Comparison of ENCODE assay signal across 25 mouse cellular contexts in genomic region chr2:118209712-118210111, GRCm38 (mm10). TPM values are rescaled to one million over a fixed set of nuclear protein-coding genes. Genes with fewer than 3 reads are reported as not detected.
A peak's percentile ranks its signal among the peaks of the same experiment; 100 is the strongest.
DNase-seq lines count a peak whose midpoint lies in the region; ATAC-seq and TF ChIP-seq lines count a peak whose summit lies in the region.
"Had no signal": no experiment of that assay in that cellular context is flagged by ENCODE, and none has a peak within 500 bp of the region (broad histone marks: within the 10 kb centered on the region; RNA-seq: fewer than 3 reads in every experiment).

No protein-coding gene starts in this region.

- H3K4me2 ChIP-seq in lung, embryonic 14.5 days, result no peak overlapping the region
- no peak overlapping the region for H3K4me2 ChIP-seq in lung, embryonic 16.5 days (ENCODE audit: low read depth, low read length)
- H3K4me2 ChIP-seq in lung, postnatal 0 days (replicated peaks; ENCODE audit: low read depth, low read length), result no peak overlapping the region
- H3K4me2 ChIP-seq: embryonic facial prominence, embryonic 13.5 days; forebrain, embryonic 13.5 days; heart, embryonic 13.5 days; hindbrain, embryonic 12.5 days; hindbrain, embryonic 15.5 days had no signal

- no peaks in the 10 kb centered on the region for H3K4me1 ChIP-seq in lung, embryonic 14.5 days (ENCODE audit: insufficient read depth)
- H3K4me1 ChIP-seq in lung, embryonic 16.5 days (replicated peaks; ENCODE audit: control insufficient read depth, insufficient read depth, low read length), result no peaks in the 10 kb centered on the region
- H3K4me1 ChIP-seq in lung, postnatal 0 days (ENCODE audit: insufficient read depth, low read depth, low read length), result no peaks in the 10 kb centered on the region
- H3K4me1 ChIP-seq: heart, embryonic 13.5 days had no signal

- H3K36me3 ChIP-seq in lung, embryonic 14.5 days (ENCODE audit: insufficient read depth), result no peaks in the 10 kb centered on the region
- H3K36me3 ChIP-seq in lung, embryonic 16.5 days (ENCODE audit: control insufficient read depth, insufficient read depth, low read length), result no peaks in the 10 kb centered on the region
- no peaks in the 10 kb centered on the region for H3K36me3 ChIP-seq in lung, postnatal 0 days (ENCODE audit: insufficient read depth, low read length)
- H3K36me3 ChIP-seq: embryonic facial prominence, embryonic 10.5 days; embryonic facial prominence, embryonic 13.5 days; heart, embryonic 13.5 days; hindbrain, embryonic 12.5 days; hindbrain, embryonic 15.5 days had no signal

- TF ChIP-seq EP300 in lung, postnatal 0 days (IDR thresholded peaks at IDR 0.05), result no peak

- no peak overlapping the region for H3K9ac ChIP-seq in lung, embryonic 14.5 days
- no peak overlapping the region for H3K9ac ChIP-seq in lung, embryonic 16.5 days (ENCODE audit: low read length)
- H3K9ac ChIP-seq in lung, postnatal 0 days (replicated peaks; ENCODE audit: low read depth), result no peak overlapping the region
- H3K9ac ChIP-seq: embryonic facial prominence, embryonic 13.5 days; forebrain, embryonic 13.5 days; heart, embryonic 13.5 days; hindbrain, embryonic 12.5 days; hindbrain, embryonic 15.5 days had no signal

- no peaks in the 10 kb centered on the region for H3K9me3 ChIP-seq in lung, embryonic 14.5 days (ENCODE audit: low read depth, low read length)
- no peaks in the 10 kb centered on the region for H3K9me3 ChIP-seq in lung, embryonic 16.5 days (ENCODE audit: control insufficient read depth, low read length)
- no peaks in the 10 kb centered on the region for H3K9me3 ChIP-seq in lung, postnatal 0 days (ENCODE audit: low read length)
- H3K9me3 ChIP-seq: embryonic facial prominence, embryonic 10.5 days; embryonic facial prominence, embryonic 13.5 days; forebrain, embryonic 13.5 days; heart, embryonic 13.5 days; hindbrain, embryonic 12.5 days; hindbrain, embryonic 15.5 days had no signal

- H3K27me3 ChIP-seq in lung, embryonic 14.5 days (ENCODE audit: insufficient read depth, low read length), result no peaks in the 10 kb centered on the region
- no peaks in the 10 kb centered on the region for H3K27me3 ChIP-seq in lung, embryonic 16.5 days (ENCODE audit: control insufficient read depth, insufficient read depth, low read depth, low read length)
- no peaks in the 10 kb centered on the region for H3K27me3 ChIP-seq in lung, postnatal 0 days (replicated peaks; ENCODE audit: insufficient read depth, low read length)
- H3K27me3 ChIP-seq: embryonic facial prominence, embryonic 13.5 days; forebrain, embryonic 13.5 days; hindbrain, embryonic 12.5 days; hindbrain, embryonic 15.5 days had no signal

- no peak overlapping the region for H3K4me3 ChIP-seq in lung, embryonic 14.5 days (ENCODE audit: low read depth, low read length)
- H3K4me3 ChIP-seq in lung, embryonic 16.5 days (ENCODE audit: low read length), result no peak overlapping the region
- H3K4me3 ChIP-seq in lung, postnatal 0 days (ENCODE audit: low read depth, low read length), result no peak overlapping the region
- H3K4me3 ChIP-seq: embryonic facial prominence, embryonic 10.5 days; embryonic facial prominence, embryonic 13.5 days; erythroblast, embryonic 14.5 days; forebrain, embryonic 13.5 days; heart, embryonic 13.5 days; hindbrain, embryonic 12.5 days; hindbrain, embryonic 15.5 days had no signal

- DNase-seq in lung, embryonic 14.5 days, result peak; percentile 34
- DNase-seq in lung, postnatal 14 days, result no peak
- peak; percentile 62 for DNase-seq in lung, postnatal 0 days (ENCODE audit: low spot score)
- peak; percentile 15 for DNase-seq in lung, postnatal 36 days
- no peak for DNase-seq in ovary, postnatal 14 days (ENCODE audit: low spot score)
- DNase-seq: adrenal gland, adult 8-10 months; adrenal gland, postnatal 25 days; cerebellum, adult 11-12 months; cerebellum, adult 8-10 months; cerebellum, postnatal 10 days; cerebellum, postnatal 36 days; embryo, embryonic 11 days; gastrocnemius, postnatal 10 days; gastrocnemius, postnatal 36 days; heart, postnatal 14 days had no signal

- H3K27ac ChIP-seq in lung, embryonic 14.5 days (ENCODE audit: low read depth), result no peak overlapping the region
- H3K27ac ChIP-seq in lung, embryonic 16.5 days (ENCODE audit: low read length), result no peak overlapping the region
- no peak overlapping the region for H3K27ac ChIP-seq in lung, postnatal 0 days (ENCODE audit: low read length)
- H3K27ac ChIP-seq: embryonic facial prominence, embryonic 10.5 days; embryonic facial prominence, embryonic 13.5 days; forebrain, embryonic 13.5 days; heart, embryonic 13.5 days; hindbrain, embryonic 12.5 days; hindbrain, embryonic 15.5 days had no signal

- WGBS in lung, embryonic 14.5 days, result 58% methylated on average over 5 of the region's 5 CpGs
- WGBS in lung, embryonic 16.5 days, result 56% methylated on average over 5 of the region's 5 CpGs
- WGBS in lung, postnatal 0 days, result 49% methylated on average over 5 of the region's 5 CpGs

- 0 out of 2 replicates have a peak, but pooled peaks have one; percentile 35 for ATAC-seq in lung, embryonic 14.5 days (ENCODE audit: insufficient read depth)
- ATAC-seq in lung, embryonic 16.5 days (ENCODE audit: low read depth), result peak; percentile 80
- ATAC-seq in lung, postnatal 0 days, result peak; percentile 80
- ATAC-seq: CD4-positive, CD25-positive, alpha-beta regulatory T cell, adult 4 months; forebrain, embryonic 13.5 days; forebrain, embryonic 16.5 days had no signal

- no peak for TF ChIP-seq CTCF in lung, embryonic 14.5 days (IDR thresholded peaks at IDR 0.05; ENCODE audit: low read depth)
- TF ChIP-seq CTCF in lung, postnatal 0 days (IDR thresholded peaks at IDR 0.05), result no peak

RNA-seq across cellular contexts. Expression of gene Fsip1, which starts 47.1 kb away (rescaled TPM):
- 0.72 and 1.1 TPM in 2 replicates for polyA plus RNA-seq in lung, embryonic 14.5 days (2014; fragmentation: Nextera tagmentation; extraction: Ambion mirVana)
- 1.6 and 2.0 TPM in 2 replicates for polyA plus RNA-seq in lung, embryonic 16.5 days (2015; fragmentation: Nextera tagmentation; extraction: Ambion mirVana)
- 2.3 and 3.1 TPM in 2 replicates for polyA plus RNA-seq in lung, postnatal 0 days (2015; fragmentation: Nextera tagmentation; extraction: Ambion mirVana)
- polyA plus RNA-seq: CD4-positive, CD25-positive, alpha-beta regulatory T cell, adult 4 months; erythroblast, embryonic 14.5 days; heart, embryonic 13.5 days had no signal

Comparison
In these comparisons a context has a peak if more than half of its experiments do, and no peak if none do; other contexts are left out.
1. DNase-seq: peak in lung, embryonic 14.5 days (single experiment), lung, postnatal 0 days (single experiment) and lung, postnatal 36 days (single experiment); none in lung, postnatal 14 days (single experiment) and ovary, postnatal 14 days (single experiment).
2. Peak in every context shown above with its lines, with median percentiles within 50 percentile points of each other: ATAC-seq.